Mouse (Mus musculus): ENCODE data around the gene Slc7a1. TPM values are rescaled to one million over a fixed set of nuclear protein-coding genes. Genes with fewer than 3 reads are reported as not detected.

Gene Slc7a1
- total and polyA plus RNA-seq, 3 experiments, result 20.5 to 78.3 (median 69.5) TPM

DNA sequence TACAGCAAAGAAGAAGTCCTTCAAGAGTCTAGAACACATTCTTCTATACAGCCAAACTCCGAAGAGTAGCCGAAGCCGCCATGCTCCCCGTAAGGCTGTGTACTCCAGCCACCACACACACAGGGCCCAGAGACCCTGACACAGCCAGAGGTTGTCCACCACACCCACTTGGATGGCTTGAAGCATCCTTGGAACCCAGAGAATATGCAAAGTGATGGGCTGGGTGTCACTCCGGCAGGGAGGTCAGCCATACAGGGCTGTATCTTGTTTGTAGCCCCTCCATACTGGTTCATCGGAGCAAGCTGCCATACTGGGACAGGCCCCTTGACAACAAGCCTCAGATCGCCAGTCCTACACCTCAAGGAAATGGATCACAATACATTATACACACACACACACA, 37.4 kb downstream of the Slc7a1 start:
- Histone ChIP-seq H3K4me2 (ENCODE audit: insufficient read depth, low read depth, poor library complexity, severe bottlenecking) (no peak overlapping the region), H3K36me3 (replicated peaks in 1 of 2; ENCODE audit: control insufficient read depth in 1 of 2, insufficient read depth in 1 of 2, low read length in 1 of 2) (peaks cover 78 to 96% of the 10 kb centered on the region in 2 experiments), H3K27ac (ENCODE audit: insufficient read depth, low read depth) (no peak overlapping the region), H3K9ac (ENCODE audit: insufficient read depth, low read depth) (no peak overlapping the region), H3K4me1 (ENCODE audit: control insufficient read depth in 1 of 2, insufficient read depth in 2 of 2) (peaks cover 15 to 56% of the 10 kb centered on the region in 2 experiments), H3K27me3 (replicated peaks) (no peaks in the 10 kb centered on the region), H3K9me3 (replicated peaks; ENCODE audit: low read length) (no peaks in the 10 kb centered on the region), H3K4me3 (replicated peaks in 1 of 3; ENCODE audit: low read depth in 2 of 3, low read length in 2 of 3, poor library complexity in 1 of 3) (no peak overlapping the region), H3K79me2 (replicated peaks; ENCODE audit: control insufficient read depth, extremely low read depth, insufficient read depth, poor library complexity, severe bottlenecking) (peaks cover 89% of the 10 kb centered on the region)
- in situ Hi-C loops (cut with MboI; ENCODE audit: low pct_ligation_motif_present, low pct_unique_long_range_greater_than_20kb, low sequenced_read_pairs), result no loop called here
- dilution Hi-C loops (cut with MboI; ENCODE audit: extremely low pct_ligation_motif_present, extremely low pct_unique_long_range_greater_than_20kb, low sequenced_read_pairs), result no loop called here
- DNase-seq (ENCODE audit: extremely low read depth), result no peak
- no peak for TF ChIP-seq CHD1 (IDR thresholded peaks at IDR 0.05; ENCODE audit: low read depth, low read length)
- no peak for TF ChIP-seq MAFK (IDR thresholded peaks at IDR 0.05; ENCODE audit: insufficient replicate concordance, low read length)
- TF ChIP-seq IRF4 (IDR thresholded peaks at IDR 0.05; ENCODE audit: low read depth, low read length), result no peak
- TF ChIP-seq UBTF (IDR thresholded peaks at IDR 0.05; ENCODE audit: low read depth, low read length), result no peak
- TF ChIP-seq ZNF384 (IDR thresholded peaks at IDR 0.05; ENCODE audit: low read depth, low read length), result no peak
- no peak for TF ChIP-seq USF1 (IDR thresholded peaks at IDR 0.05; ENCODE audit: low read depth, low read length)

GRCm38 (mm10) chr5:148361759-148362010, 38.0 kb downstream of the Slc7a1 start:
- H3K27me3 ChIP-seq (replicated peaks), result no peaks in the 10 kb centered on the region
- no peak overlapping the region for H3K4me2 ChIP-seq (ENCODE audit: insufficient read depth, low read depth, poor library complexity, severe bottlenecking)
- no peak overlapping the region for H3K27ac ChIP-seq (ENCODE audit: insufficient read depth, low read depth)
- DNase-seq (ENCODE audit: extremely low read depth), result no peak
- no peak overlapping the region for H3K9ac ChIP-seq (ENCODE audit: insufficient read depth, low read depth)
- dilution Hi-C loops (cut with MboI; ENCODE audit: extremely low pct_ligation_motif_present, extremely low pct_unique_long_range_greater_than_20kb, low sequenced_read_pairs), result no loop called here
- peaks cover 90% of the 10 kb centered on the region for H3K79me2 ChIP-seq (replicated peaks; ENCODE audit: control insufficient read depth, extremely low read depth, insufficient read depth, poor library complexity, severe bottlenecking)
- no peaks in the 10 kb centered on the region for H3K9me3 ChIP-seq (replicated peaks; ENCODE audit: low read length)
- TF ChIP-seq ZKSCAN1 (IDR thresholded peaks at IDR 0.05; ENCODE audit: borderline replicate concordance, low read depth, low read length) (no peak), HCFC1 (IDR thresholded peaks at IDR 0.05; ENCODE audit: low read depth, low read length) (no peak), IRF4 (IDR thresholded peaks at IDR 0.05; ENCODE audit: low read depth, low read length) (no peak), KAT2A (IDR thresholded peaks at IDR 0.05; ENCODE audit: insufficient replicate concordance, low read length) (no peak), CHD1 (IDR thresholded peaks at IDR 0.05; ENCODE audit: low read depth, low read length) (no peak), EP300 (IDR thresholded peaks at IDR 0.05; ENCODE audit: low read length) (no peak), ETS1 (conservative IDR thresholded peaks at IDR 0.05; ENCODE audit: low read depth, low read length) (no peak), GABPA (IDR thresholded peaks at IDR 0.05; ENCODE audit: insufficient replicate concordance, low read depth, low read length) (no peak), TBP (conservative IDR thresholded peaks at IDR 0.05; ENCODE audit: low read depth, low read length) (no peak), MAFK (IDR thresholded peaks at IDR 0.05; ENCODE audit: insufficient replicate concordance, low read length) (no peak), POLR2AphosphoS2 (IDR thresholded peaks at IDR 0.05; ENCODE audit: low read depth, low read length) (no peak), CTCF (conservative IDR thresholded peaks at IDR 0.05 in 1 of 2, IDR thresholded peaks at IDR 0.05 in 1 of 2; ENCODE audit: low read depth in 2 of 2, low read length in 2 of 2) (no peak), RAD21 (IDR thresholded peaks at IDR 0.05; ENCODE audit: low read depth, low read length) (no peak)
- H3K4me1 ChIP-seq (ENCODE audit: control insufficient read depth in 1 of 2, insufficient read depth in 2 of 2), result peaks cover 15 to 51% of the 10 kb centered on the region in 2 experiments
- in situ Hi-C loops (cut with MboI; ENCODE audit: low pct_ligation_motif_present, low pct_unique_long_range_greater_than_20kb, low sequenced_read_pairs), result no loop called here
- H3K36me3 ChIP-seq (replicated peaks in 1 of 2; ENCODE audit: control insufficient read depth in 1 of 2, insufficient read depth in 1 of 2, low read length in 1 of 2), result peaks cover 76 to 96% of the 10 kb centered on the region in 2 experiments
- no peak overlapping the region for H3K4me3 ChIP-seq (replicated peaks in 1 of 3; ENCODE audit: low read depth in 2 of 3, low read length in 2 of 3, poor library complexity in 1 of 3)
